Mouse (Mus musculus) adrenal gland (tissue): ENCODE results near the gene Pikfyve.
"Not testable (repeated sequence)": the region's sequence is repeated elsewhere in the genome, so short reads cannot be mapped to it uniquely, and the experiment has no call there.

Experiments used
- intact Hi-C: fragments of 180-260 bp; cut with DNase I; formaldehyde crosslinking; loops from one replicate; pipeline ENCODE4 v1.15.1; 2025

Gene Pikfyve

DNA sequence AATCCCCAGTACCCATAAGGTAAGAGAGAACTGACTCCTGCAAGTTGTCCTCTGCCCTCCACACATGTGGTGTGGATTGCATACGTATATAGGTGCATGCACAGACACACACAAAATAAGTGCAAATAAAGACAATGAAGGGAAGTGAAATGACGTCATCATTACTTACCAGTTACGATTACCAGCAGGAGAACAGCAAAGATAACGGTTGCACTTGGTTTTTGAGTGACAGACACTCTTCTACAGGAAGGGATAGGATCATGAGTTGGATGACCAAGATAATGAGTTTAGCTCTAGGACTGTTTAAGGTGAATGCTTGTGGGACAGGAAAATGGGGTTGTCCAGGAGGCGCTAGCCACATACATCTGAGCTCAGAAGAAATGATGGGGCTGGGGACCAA is 5.0 kb upstream of the Pikfyve start:
- intact Hi-C loops = no loop called here

- intact Hi-C loops = no loop called here
Measured at GRCm38 (mm10) chr1:65183994-65184393, 2.5 kb upstream of the Pikfyve start.

GRCm38 (mm10) chr1:65185011-65185410 is 1.5 kb upstream of the Pikfyve start:
- intact Hi-C loops = no loop called here

GRCm38 (mm10) chr1:65185524-65186205 is 818 bp upstream of the Pikfyve start:
- intact Hi-C loops = no loop called here

- intact Hi-C loops = no loop called here
Measured at GRCm38 (mm10) chr1:65187074-65187430, 569 bp downstream of the Pikfyve start.

GRCm38 (mm10) chr1:65190172-65190571 is 3.7 kb downstream of the Pikfyve start:
- intact Hi-C loops = loop anchor here (10.0 kb wide), 1 partner anchor 65 kb away; no protein-coding TSS in a partner anchor

DNA sequence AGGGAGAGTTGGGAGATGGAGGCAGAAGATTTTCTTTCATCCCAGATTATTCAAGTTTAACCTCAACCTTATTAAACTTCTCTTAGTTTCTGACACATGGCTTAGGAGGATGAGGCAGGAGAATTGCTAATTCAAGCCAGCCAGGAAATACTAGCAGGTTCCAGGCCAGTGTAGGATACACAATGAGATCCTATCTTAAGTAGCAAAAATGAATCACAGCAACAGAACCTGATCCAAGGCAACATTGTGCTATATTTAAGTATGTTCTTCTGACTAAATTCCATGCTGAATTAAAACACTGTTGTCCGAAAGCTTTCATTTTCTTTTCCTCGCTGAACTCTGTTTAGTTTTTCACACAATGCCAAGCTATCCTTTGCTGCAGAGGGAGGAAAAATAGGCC is 6.7 kb downstream of the Pikfyve start:
- intact Hi-C loops = loop anchor here (10.0 kb wide), 1 partner anchor 62 kb away; no protein-coding TSS in a partner anchor

GRCm38 (mm10) chr1:65198425-65198824 is 11.9 kb downstream of the Pikfyve start:
- intact Hi-C loops = loop anchor here (10.0 kb wide), 1 partner anchor 56 kb away; no protein-coding TSS in a partner anchor

- intact Hi-C loops = loop anchor here (10.0 kb wide), 1 partner anchor 56 kb away; no protein-coding TSS in a partner anchor
Measured at GRCm38 (mm10) chr1:65198861-65199260, 12.4 kb downstream of the Pikfyve start.

DNA sequence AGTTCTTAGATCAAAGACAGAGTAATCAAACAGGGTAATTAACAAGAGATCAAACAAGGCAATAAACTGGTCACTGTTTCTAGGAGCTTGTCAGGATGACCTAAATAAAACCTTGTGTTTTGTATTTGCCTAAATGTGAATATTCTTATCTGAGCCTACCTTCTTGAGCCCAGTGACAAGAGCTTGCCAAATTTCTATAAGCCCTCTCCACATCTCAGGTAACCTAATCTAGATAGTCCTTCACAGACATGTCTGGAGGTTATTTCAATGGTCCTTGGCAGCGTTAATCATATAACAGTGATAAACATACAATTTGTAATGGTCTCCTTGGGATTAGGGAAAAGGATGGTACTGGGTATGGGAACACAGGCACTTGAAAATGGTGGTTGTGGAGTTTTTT is 17.8 kb downstream of the Pikfyve start:
- intact Hi-C loops = no loop called here

DNA sequence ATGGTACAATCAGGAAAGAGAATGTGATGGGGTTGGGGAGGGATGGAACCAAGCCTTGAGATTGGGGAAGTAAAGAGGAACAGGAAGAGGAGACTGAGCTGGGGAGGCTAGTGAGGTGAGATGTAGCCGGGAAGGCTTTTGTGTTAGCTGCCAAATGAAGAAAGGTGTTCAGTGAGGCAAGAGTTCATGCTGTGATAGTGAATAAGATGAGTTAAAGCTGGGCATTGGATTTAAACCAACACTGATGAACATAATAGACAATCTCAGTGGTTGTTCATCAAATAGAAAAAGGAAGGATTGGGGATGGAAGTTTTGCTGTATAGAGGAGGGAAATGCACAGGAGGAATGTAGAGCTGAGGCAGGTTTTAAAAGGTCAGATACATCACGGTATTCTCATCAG is 26.7 kb downstream of the Pikfyve start:
- intact Hi-C loops = no loop called here

DNA sequence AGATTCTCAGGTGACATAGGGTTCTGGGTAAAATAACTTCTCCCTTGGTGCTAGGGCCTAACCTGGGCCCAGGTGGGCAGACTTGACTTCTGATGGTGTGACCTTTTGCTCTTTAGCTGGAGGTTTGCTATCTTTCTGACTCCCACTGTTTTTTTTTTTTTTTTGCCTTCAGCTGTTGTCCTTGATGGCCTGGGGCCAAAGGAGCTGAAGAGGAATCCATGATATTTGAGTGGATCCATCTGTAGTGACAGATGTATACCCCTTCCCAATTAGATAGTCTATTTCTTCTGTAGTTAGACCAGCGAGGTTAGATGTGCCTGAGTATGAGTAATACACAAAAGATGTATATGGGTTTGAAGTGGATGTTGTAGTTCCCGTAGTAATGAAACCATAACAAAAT is 31.1 kb downstream of the Pikfyve start:
- intact Hi-C loops = no loop called here

DNA sequence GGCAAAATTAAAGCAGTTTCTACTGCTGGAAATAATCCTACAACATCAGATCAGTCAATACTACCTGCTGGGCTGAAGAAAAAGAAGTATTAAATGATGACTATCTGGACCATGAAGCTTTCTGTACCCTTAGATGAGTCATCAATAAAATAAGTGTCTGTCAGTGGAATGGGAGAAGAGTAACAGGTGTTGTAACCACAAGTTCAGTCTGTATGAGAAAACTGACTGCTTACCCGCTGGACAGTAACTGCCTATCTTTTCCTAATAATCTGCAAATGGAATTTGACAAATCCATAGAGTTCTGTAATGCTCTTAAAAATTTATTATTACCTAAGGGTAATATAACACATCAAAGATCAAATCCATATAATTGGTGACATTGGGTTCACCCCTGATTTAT is 31.5 kb downstream of the Pikfyve start:
- intact Hi-C loops = no loop called here

DNA sequence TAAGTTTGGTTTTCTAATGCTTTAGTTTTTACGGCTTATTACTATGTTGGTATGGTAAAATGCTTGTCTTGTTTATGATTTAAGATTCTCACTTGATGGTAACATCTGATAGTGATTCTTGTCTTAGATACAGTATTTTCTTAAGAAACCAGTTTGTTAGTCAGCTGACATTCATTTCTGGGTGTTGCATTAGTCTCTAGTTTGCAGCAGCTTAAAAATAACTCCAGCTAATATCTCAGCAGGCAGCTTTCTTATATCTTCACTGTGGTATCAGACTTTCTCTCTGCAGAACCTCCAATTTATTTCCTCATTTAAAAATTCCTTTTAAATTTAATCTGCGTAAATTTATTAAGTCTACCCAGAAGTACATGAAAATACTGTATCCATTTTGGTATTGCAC is 37.2 kb downstream of the Pikfyve start:
- intact Hi-C loops = no loop called here

GRCm38 (mm10) chr1:65227681-65228080 is 41.2 kb downstream of the Pikfyve start:
- intact Hi-C loops = no loop called here

DNA sequence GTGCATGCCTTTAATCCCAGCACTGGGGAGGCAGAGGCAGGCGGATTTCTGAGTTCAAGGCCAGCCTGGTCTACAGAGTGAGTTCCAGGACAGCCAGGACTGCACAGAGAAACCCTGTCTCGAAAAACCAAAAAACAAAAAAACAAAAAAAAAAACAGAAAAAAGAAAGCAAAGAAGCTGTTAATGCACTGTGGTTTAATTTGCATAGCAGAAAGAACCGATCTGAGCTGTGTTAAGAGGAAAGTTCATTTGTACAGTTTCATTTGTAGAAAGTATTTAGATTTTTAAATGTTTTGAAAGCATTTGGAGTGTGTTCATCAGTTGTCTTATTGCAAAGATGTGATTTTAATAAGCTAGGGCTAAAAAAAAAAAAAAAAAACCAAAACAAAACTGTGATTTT is 43.3 kb downstream of the Pikfyve start:
- intact Hi-C loops = not testable (repeated sequence)

DNA sequence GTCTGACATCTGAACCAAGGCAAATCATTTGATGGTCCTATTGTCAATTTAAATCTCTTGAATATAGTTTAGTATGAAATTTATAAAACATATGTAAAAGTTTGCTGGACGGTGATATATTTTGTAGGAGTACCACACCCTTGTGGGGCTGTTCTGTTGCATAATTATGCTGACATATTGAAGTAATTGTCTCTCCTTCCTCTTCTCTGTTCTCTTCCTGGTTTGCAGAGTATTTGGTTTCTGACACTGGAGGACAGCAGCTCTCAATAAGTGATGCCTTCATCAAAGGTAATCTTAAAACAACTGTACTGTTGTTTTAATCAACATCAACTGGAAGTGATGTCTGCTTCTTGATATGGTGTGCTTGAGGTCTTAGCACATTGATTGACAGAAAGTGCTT is 44.1 kb downstream of the Pikfyve start:
- intact Hi-C loops = no loop called here

- intact Hi-C loops = no loop called here
Measured at GRCm38 (mm10) chr1:65237712-65238111, 51.2 kb downstream of the Pikfyve start.

DNA sequence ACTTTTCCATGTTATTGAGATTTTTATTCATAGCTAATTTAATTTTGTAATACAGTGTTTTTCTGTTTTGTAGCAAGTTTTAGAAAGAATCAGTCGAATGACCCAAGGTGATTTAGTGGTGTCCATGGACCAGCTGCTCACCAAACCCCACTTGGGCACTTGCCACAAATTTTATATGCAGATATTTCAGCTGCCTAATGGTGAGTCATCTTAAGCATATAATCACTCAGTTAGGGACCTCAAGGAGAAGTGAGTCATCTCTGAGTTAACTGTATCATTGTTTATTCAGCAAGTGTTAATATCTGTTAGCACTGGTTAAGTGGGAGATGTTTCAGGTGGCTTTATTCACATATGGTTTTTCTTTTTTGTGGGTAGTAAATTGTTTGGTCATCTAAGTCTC is 59.2 kb downstream of the Pikfyve start:
- intact Hi-C loops = no loop called here

GRCm38 (mm10) chr1:65280461-65280860 is 94.0 kb downstream of the Pikfyve start:
- intact Hi-C loops = loop anchor here (5.0 kb wide), 1 partner anchor 817 kb away; no protein-coding TSS in a partner anchor

DNA sequence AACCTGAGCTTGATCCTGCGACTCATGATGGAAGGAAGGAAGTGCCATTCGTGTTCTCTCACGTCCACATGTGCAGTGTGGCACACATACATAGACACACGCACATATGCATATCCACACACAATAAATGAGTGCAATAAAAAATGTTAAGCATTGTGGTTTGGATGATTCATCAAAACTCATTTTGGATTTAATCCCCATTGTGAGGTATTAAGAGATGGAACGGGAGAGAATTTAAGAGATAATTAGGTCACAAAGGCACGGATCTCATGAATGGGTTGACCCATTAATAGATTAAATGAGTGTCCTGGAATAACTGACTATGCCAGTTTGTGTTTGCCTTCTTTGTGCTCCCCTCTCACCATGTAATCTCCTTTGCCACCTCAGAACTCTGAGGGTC is 95.3 kb downstream of the Pikfyve start, which contains the start of gene Pth2r:
TSS of gene Pth2r (plus strand) at position 301 of the 400 bp plus-strand sequence.
- intact Hi-C loops = loop anchor here (5.0 kb wide), 1 partner anchor 816 kb away; no protein-coding TSS in a partner anchor

GRCm38 (mm10) chr1:65282766-65283165 is 96.3 kb downstream of the Pikfyve start:
- intact Hi-C loops = loop anchor here (5.0 kb wide), 1 partner anchor 815 kb away; no protein-coding TSS in a partner anchor

DNA sequence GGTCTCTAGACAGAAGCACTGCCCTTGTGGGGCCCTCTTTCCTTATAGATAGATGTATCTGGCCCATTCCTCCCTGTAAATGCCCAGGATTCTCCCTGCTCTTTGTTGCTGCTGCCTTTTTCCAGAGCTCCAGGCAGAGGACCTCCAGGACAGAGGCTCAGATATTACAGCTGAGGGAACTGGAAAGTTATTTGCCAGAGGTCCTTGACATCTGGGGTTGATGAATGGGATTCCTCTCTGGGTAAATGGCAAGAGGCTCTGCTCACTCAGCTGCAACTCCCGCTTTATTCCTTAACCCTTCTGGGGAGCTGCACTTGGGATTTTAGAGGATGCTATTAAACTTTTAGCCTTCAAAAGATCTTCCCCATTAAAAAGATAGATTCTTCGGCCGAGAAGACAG is 122.0 kb downstream of the Pikfyve start:
- intact Hi-C loops = no loop called here
